Mouse (Mus musculus) CD4-positive, CD25-positive, alpha-beta regulatory T cell (primary cell): ENCODE measurements around the gene Arl6ip1. TPM values are rescaled to one million over a fixed set of nuclear protein-coding genes. Genes with fewer than 3 reads are reported as not detected.

Experiments used
- polyA plus RNA-seq: library from polyadenylated mRNA; unstranded; fragments of 100-300 nt; shearing (Covaris generic); gene quantifications from one replicate; pipeline ENCODE4 v1.2.1, GENCODE M21; 2017

Gene Arl6ip1
- polyA plus RNA-seq = 554 TPM

DNA sequence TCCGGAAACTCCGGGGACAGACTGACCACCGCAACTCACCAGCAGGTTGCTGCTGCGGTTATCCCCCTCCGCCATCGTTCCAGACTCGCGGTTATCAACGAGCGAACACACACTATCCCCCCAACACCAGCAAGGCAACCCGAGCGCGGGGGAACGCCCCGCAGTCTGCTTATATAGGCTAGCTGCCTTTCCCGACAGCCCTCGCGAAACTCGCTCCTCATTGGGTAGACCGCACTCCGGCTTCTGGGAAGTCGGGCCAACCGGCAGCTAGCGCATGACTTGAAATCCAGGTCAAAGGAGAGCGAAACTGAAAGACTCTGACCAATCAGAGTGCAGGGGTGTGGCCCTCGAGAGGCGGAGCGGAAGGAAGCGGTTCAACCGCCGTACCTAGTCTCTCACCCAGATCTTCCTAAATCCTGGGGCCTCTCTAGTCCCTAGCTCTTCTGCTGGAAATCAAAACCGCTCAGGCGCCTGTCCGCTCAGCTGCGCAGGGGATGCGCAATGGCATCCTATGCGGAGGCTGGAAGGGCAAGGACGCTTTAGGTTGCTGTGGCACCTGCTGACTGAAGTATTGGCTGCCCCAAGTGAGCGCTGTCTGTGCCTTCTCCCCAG is at the start of gene Arl6ip1:
TSS of gene Arl6ip1 (minus strand) at position 233 of the 612 bp plus-strand sequence.

DNA sequence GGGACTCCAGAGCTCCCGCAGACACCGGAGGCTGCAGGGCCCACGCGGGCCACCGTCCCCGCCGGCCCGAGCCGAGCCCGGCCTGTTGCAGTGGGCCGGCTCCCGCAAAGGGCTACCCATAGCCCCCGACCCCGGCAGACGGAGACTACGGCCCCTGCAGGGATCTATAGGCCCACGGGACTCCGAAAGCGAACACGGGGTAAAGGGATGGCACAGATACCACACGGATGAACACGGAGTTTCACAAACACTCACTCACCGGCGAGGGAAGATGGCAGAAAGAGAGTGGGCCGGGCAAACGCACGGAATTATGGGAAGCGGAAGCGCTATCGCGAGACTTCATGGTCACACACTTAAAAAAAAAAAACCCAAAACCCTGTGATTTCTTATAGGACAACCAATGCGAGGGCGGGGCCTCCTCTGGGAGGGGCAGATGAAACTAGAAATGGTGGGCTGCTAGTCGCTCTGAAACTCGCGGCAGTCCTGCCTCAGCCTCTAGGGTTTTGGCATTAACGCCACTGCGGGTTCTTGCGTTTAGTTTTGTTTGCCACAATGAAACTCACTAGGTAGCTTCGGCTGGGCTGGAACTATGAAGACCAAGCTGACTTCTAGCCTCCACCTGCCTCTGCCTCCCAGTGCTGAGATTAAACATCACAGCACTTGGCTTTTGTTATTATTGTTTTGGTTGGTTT is 13.4 kb downstream of the Arl6ip1 start, which contains the start of gene Rps15a:
TSS of gene Rps15a (minus strand) at position 312 of the 692 bp plus-strand sequence.

Other genes starting within 250 kb of the Arl6ip1 start
- gene Rps15a, start 13.5 kb downstream of the Arl6ip1 start, polyA plus RNA-seq = 830 TPM
- gene Smg1, start 114.0 kb upstream of the Arl6ip1 start, polyA plus RNA-seq = 54.5 TPM